Mouse (Mus musculus) erythroblast, embryonic 14.5 days (primary cell): ENCODE results near the gene Fry. TPM values are rescaled to one million over a fixed set of nuclear protein-coding genes. Genes with fewer than 3 reads are reported as not detected.

ENCODE experiments used
- H3K27me3 ChIP-seq: 2 replicates; pipeline ENCODE4 v1.6.1; 2012; ENCODE audit warnings: inconsistent platforms; ENCODE audit not compliant: control insufficient read depth
- H3K36me3 ChIP-seq: 2 replicates; pipeline ENCODE4 v1.6.1; 2012; ENCODE audit warnings: mild to moderate bottlenecking, inconsistent platforms; ENCODE audit not compliant: control insufficient read depth
- H3K4me1 ChIP-seq: 2 replicates; pipeline ENCODE4 v1.6.1; 2012; ENCODE audit warnings: inconsistent platforms; ENCODE audit not compliant: control insufficient read depth
- H3K4me3 ChIP-seq: replicated peaks from 2 replicates; pipeline ENCODE3; 2012; ENCODE audit warnings: moderate library complexity, mild to moderate bottlenecking, inconsistent platforms
- H3K9me3 ChIP-seq: 2 replicates; pipeline ENCODE4 v1.6.1; 2012; ENCODE audit warnings: low read length, inconsistent platforms, mixed read lengths; ENCODE audit not compliant: control insufficient read depth
- GATA1 ChIP-seq: IDR thresholded peaks from 2 replicates; pipeline ENCODE4 v1.6.1; 2012; ENCODE audit warnings: low read length, inconsistent platforms, mixed read lengths
- TAL1 ChIP-seq: IDR thresholded peaks from 3 replicates; pipeline ENCODE4 v1.6.1; 2012; ENCODE audit warnings: low read length, inconsistent platforms, mixed read lengths
- polyA plus RNA-seq: library from polyadenylated mRNA; stranded (reverse); fragments of >175 nt; gene quantifications from 2 replicates; pipeline ENCODE4 v1.2.3, GENCODE M21; 2012

Gene Fry
- polyA plus RNA-seq, 1 experiment: 0.16 TPM

DNA sequence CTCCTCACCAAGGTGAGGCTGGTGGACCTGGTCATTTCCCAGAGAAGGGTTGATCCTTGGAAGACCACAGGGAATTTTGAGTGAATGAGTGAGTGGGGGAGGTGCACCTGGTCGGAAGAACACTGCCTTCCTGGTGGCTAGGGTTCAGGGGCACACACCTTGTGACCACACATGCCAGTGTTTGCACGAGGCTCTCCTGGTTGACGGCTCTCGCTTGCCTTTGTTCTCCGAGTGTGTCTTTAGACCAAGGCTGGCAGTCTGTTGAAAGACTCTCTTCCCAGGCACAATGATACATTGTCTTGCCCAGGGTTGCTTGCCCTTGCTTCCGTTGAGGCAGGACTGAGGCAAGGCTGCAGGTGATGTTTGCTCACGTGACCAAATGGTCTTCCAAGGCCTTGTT is 169.5 kb downstream of the Fry start:
- no peaks in the 10 kb centered on the region for H3K4me1 ChIP-seq
- no peak for TF ChIP-seq TAL1
- no peak for TF ChIP-seq GATA1
- no peaks in the 10 kb centered on the region for H3K27me3 ChIP-seq
- H3K9me3 ChIP-seq: 0 out of 2 replicates have a peak, but pooled peaks cover 2% of the 10 kb centered on the region
- no peaks in the 10 kb centered on the region for H3K36me3 ChIP-seq
- no peak overlapping the region for H3K4me3 ChIP-seq

DNA sequence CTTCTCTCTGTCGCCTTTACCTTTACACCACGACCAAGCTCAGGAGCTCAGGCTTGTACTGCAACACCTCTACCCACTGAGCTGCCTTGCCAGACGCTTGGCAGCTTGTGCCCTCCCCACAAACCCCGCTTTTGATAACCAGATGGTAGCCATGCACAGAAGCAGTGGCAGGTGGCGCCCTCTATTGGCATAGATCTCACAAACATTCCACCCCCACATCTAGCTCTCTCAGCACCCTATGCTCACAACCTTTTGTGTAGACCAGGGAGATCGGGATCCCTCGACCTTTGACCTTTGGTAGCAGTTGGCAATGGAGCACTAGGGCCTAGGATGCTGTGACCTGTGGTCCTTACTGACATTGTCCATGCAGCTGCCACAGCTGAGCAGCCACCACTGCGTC is 171.2 kb downstream of the Fry start:
- H3K36me3 ChIP-seq: no peaks in the 10 kb centered on the region
- no peak for TF ChIP-seq GATA1
- TF ChIP-seq TAL1: no peak
- H3K4me3 ChIP-seq: no peak overlapping the region
- no peaks in the 10 kb centered on the region for H3K4me1 ChIP-seq
- no peaks in the 10 kb centered on the region for H3K27me3 ChIP-seq
- 0 out of 2 replicates have a peak, but pooled peaks cover 2% of the 10 kb centered on the region for H3K9me3 ChIP-seq

DNA sequence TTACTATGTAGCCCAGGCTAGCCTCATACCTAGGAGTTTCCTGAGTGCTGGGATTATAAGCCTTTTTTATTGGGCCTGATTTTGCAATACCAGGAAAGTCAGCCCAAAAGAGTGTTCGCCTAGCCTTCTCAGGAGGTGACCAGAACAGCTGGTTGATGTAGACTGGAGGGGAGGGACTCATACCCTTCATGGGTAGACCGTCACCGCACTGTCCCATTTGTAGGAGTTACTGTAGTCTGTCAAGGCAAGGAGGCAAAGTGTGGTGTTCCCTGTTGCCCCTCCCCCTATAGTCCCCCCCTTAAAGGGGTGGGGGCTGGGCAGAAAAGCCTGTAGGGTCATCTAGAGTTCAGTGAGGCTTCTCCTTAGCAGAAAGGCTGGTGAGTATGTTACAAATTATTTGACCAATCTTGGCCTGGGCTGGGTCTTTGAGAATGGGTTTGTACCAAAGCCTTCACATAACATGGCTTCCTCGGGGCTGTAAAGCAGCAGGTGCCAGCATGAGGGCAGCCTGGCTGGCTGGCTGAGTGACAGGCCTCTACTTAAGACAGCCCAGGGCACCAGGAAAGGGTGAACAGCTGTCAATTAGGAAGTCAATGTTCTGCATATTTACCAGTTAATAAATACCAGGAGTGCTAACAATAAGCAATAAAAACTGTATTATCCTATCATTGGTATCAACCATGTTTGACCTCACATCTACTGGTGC is 172.2 kb downstream of the Fry start:
- Histone ChIP-seq H3K27me3 (no peaks in the 10 kb centered on the region), H3K36me3 (no peaks in the 10 kb centered on the region), H3K4me1 (no peaks in the 10 kb centered on the region), H3K4me3 (no peak overlapping the region), H3K9me3 (no peaks in the 10 kb centered on the region)
- TF ChIP-seq GATA1 (no peak), TAL1 (no peak)

DNA sequence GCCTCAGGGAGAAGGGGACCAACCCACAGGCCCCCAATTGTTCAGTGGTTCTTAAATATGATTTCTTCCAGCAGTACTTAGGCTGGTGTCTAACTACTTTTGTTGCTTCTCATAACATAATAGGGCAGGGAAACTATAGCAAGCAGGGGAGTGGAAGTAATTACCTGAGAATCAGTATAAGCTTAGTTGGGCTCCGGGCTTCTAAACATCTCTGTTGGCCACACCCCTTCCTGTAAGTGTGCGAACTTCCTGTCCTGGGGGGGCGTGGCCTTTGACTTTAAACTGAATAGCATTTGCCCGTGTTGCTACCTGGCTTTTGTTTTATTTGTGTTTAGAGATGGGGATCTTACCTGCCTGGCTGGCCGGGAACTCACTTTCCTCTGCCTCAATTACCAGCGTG is 172.8 kb downstream of the Fry start:
- TF ChIP-seq GATA1 (no peak), TAL1 (no peak)
- Histone ChIP-seq H3K36me3 (no peaks in the 10 kb centered on the region), H3K9me3 (no peaks in the 10 kb centered on the region)

DNA sequence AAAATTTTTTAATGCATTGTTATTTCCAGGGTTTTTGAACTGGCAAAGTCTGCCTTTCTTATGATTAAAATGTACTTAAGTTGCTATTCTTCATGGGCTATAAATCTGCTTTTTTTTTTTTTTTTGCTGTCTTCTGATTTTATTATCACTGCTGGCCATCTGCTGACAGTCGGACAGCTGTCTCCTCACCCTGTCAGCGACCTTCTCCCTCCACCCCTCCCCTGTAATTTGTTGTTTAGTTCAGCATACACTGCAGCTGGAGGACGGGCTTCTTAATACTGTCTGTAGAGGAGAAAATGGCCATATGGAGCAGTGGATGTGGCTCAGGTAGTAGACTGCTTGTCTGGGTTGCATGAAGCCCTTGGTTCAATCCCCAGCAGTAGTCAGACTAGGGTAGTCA is 173.7 kb downstream of the Fry start:
- Histone ChIP-seq H3K4me1 (no peaks in the 10 kb centered on the region), H3K27me3 (no peaks in the 10 kb centered on the region), H3K4me3 (no peak overlapping the region), H3K36me3 (no peaks in the 10 kb centered on the region), H3K9me3 (no peaks in the 10 kb centered on the region)
- no peak for TF ChIP-seq TAL1
- no peak for TF ChIP-seq GATA1

More for the DNA sequence above, 172.8 kb downstream of the Fry start:
- H3K4me1 ChIP-seq: no peaks in the 10 kb centered on the region
- no peaks in the 10 kb centered on the region for H3K27me3 ChIP-seq
- no peak overlapping the region for H3K4me3 ChIP-seq

DNA sequence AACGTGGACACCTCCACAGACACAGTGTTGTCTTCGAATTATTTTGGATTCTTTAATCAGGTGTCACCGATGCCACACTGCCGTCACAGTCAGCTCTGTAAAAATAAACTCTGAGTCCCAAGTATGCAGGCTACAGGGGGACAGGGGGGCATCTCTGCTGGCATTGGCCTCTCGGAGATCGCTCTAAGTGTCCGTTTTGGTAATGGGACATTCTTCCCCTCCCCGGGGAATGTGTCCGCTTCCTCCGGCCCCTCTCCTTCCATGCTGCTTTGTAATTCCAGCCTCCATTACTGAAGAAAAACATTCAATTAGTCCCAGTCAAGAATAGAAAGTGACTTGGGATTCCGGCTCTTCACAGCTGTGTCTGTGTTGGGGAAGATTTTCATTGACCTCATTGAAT is 175.9 kb downstream of the Fry start:
- TF ChIP-seq TAL1 (no peak), GATA1 (no peak)
- Histone ChIP-seq H3K36me3 (no peaks in the 10 kb centered on the region), H3K9me3 (no peaks in the 10 kb centered on the region), H3K27me3 (no peaks in the 10 kb centered on the region), H3K4me1 (no peaks in the 10 kb centered on the region), H3K4me3 (no peak overlapping the region)

DNA sequence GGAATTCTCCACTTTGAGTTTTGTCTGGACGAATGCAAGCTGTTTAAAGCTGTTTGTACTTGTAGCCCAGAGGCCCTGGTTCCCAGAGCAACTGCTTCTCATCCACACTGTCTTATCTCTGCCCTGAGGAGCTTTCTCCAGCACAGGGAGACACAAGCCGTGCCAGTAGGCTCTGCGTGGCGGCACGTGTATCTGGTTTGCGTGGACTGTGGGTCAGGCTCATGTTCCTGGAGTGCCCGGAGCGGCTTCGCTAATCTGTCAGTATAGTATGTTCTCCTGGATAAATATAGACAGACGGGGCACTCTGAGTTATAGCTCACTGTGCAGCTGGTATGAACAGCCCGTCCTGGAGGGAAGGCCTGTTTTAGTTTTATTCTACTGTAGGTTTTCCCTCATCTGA is 176.7 kb downstream of the Fry start:
- Histone ChIP-seq H3K4me3 (no peak overlapping the region), H3K9me3 (no peaks in the 10 kb centered on the region), H3K36me3 (no peaks in the 10 kb centered on the region), H3K4me1 (no peaks in the 10 kb centered on the region), H3K27me3 (no peaks in the 10 kb centered on the region)
- no peak for TF ChIP-seq GATA1
- TF ChIP-seq TAL1: no peak

DNA sequence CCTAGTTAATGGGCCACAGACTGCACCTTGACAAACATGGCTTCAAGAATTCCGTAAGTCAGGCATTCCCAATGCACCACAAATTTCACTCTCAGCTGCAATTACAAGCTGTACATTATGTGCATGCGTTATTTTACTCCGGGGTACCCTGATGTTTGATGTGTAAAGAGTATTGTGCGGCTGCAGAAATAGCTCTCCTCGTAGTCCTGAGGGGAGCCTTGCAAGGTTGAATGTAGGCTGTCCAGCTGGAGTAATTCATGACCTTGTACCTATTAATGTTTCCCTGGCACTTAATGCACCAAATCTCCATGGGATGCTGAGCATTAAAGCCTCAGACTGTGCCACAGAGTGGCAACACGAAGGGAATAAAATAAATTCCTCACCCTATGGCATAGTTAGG is 180.5 kb downstream of the Fry start:
- TF ChIP-seq TAL1 (no peak), GATA1 (no peak)
- H3K9me3 ChIP-seq: no peaks in the 10 kb centered on the region

DNA sequence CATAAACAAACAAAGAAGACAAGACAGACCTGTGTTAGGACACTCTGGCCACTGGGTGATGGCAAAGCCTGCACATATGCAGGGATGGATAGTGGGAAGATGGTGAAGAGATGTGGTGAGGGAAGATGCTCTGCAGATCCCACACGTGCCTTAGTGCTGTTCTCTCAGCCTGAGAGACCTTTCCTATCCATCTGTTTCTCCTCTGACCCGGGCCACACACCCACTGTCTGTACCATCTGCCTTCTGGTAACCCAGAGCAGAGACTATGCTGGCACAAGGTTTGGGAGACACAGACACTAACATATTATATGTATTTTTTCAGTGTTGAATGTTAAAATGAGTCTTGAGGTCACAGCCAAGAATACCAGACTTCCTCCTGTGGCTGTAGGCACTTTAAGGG is 183.7 kb downstream of the Fry start:
- no peaks in the 10 kb centered on the region for H3K36me3 ChIP-seq
- no peaks in the 10 kb centered on the region for H3K9me3 ChIP-seq
- no peaks in the 10 kb centered on the region for H3K27me3 ChIP-seq
- no peaks in the 10 kb centered on the region for H3K4me1 ChIP-seq
- no peak overlapping the region for H3K4me3 ChIP-seq
- TF ChIP-seq TAL1 (no peak), GATA1 (no peak)

More for the DNA sequence above, 180.5 kb downstream of the Fry start:
- Histone ChIP-seq H3K4me3 (no peak overlapping the region), H3K4me1 (no peaks in the 10 kb centered on the region), H3K27me3 (no peaks in the 10 kb centered on the region), H3K36me3 (no peaks in the 10 kb centered on the region)

DNA sequence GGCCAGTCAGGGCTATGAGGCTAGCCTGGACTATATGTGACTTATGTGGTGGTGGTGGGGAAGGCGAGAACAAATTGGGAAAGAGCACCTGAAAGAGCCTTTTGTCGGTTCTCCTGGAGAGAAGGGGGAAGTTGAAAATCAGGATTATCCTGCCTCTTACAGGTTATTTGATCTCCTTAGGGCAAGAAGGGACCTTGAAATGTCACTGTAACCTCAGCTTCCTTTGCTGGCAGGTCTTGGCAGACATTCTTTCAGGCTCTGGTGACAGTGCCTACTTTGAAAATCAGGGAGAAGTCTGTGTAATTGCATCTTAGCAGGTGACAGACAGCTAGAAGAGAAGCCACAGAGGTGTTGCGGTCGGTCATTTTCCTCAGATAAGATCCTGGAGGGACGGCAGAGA is 184.6 kb downstream of the Fry start:
- no peaks in the 10 kb centered on the region; the same call in 1 of the 2 replicates for H3K9me3 ChIP-seq
- TF ChIP-seq TAL1 (no peak), GATA1 (no peak)
- H3K27me3 ChIP-seq: no peaks in the 10 kb centered on the region
- no peak overlapping the region for H3K4me3 ChIP-seq
- H3K4me1 ChIP-seq: no peaks in the 10 kb centered on the region
- H3K36me3 ChIP-seq: no peaks in the 10 kb centered on the region
